Mouse (Mus musculus) C2C12 (cell line): Measurements from ENCODE around the gene Sfxn5.

Experiments used
- CEBPB ChIP-seq: IDR thresholded peaks from one replicate; pipeline ENCODE4 v1.6.1; 2011; ENCODE audit warnings: low read depth, mild to moderate bottlenecking, control low read depth, moderate library complexity
- CTCF ChIP-seq: IDR thresholded peaks from one replicate; pipeline ENCODE4 v1.5.1; 2011; ENCODE audit not compliant: control insufficient read depth, insufficient read depth, insufficient read length
- MAX ChIP-seq: IDR thresholded peaks from one replicate; pipeline ENCODE4 v1.6.1; 2011; ENCODE audit warnings: mild to moderate bottlenecking, control low read depth
- MYOG ChIP-seq: IDR thresholded peaks from one replicate; pipeline ENCODE4 v1.6.1; 2011; ENCODE audit not compliant: control insufficient read depth, insufficient read length; ENCODE audit errors: extremely low read depth
- USF1 ChIP-seq: IDR thresholded peaks from one replicate; pipeline ENCODE4 v1.6.1; 2011; ENCODE audit warnings: low read depth, mild to moderate bottlenecking, control low read depth, moderate library complexity

DNA sequence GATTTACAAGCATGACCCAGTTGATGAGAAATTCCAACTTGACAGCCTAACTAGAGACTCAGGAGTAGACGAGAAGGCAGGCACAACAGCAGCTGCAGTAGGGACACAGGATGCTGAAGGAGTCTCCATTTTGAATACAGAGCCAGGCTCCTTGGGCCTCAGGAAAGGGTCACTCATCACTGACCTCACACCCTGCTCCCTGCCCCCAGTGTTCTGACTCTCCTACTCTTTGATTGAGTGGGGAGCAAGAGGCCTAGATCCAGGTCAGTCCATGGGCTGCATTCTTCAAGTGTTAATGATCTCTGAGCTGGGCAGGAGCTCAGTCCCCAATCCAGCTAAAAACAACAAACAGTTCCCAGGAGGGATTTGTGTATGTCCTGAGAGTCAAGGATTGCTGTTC is 122.5 kb downstream of the Sfxn5 start:
- no peak for TF ChIP-seq CTCF
- no peak for TF ChIP-seq USF1
- TF ChIP-seq CEBPB: no peak
- TF ChIP-seq MAX: no peak
- no peak for TF ChIP-seq MYOG
